Mouse (Mus musculus) MEL (cell line): ENCODE data around the gene Psma5. TPM values are rescaled to one million over a fixed set of nuclear protein-coding genes. Genes with fewer than 3 reads are reported as not detected.
"Not testable (repeated sequence)": the region's sequence is repeated elsewhere in the genome, so short reads cannot be mapped to it uniquely, and the experiment has no call there.

Source experiments
- DNase-seq: peaks from one replicate; pipeline ENCODE4 v3.0.0; 2011; ENCODE audit warnings: low read depth, low spot score
- H3K27ac ChIP-seq: 2 replicates; pipeline ENCODE4 v1.5.1; 2012; ENCODE audit warnings: low read depth, mild to moderate bottlenecking, control low read depth, low read length, moderate library complexity; ENCODE audit not compliant: control insufficient read depth
- H3K27me3 ChIP-seq, 2 experiments: fragments of 150-350 bp in 1 of 2; sonication (generic) in 1 of 2; 2 replicates each; pipeline ENCODE4 v1.6.1; 2012; ENCODE audit warnings: low read length in 2 of 2, mild to moderate bottlenecking in 2 of 2, improper control_type of control experiment in 1 of 2, moderate library complexity in 1 of 2; ENCODE audit not compliant: insufficient read depth in 2 of 2, control insufficient read depth in 1 of 2
- H3K36me3 ChIP-seq, 2 experiments: 2 replicates each; pipeline ENCODE4 v1.6.1; 2012 to 2014; ENCODE audit warnings: low read length in 2 of 2, improper control_type of control experiment in 1 of 2, inconsistent platforms in 1 of 2, mild to moderate bottlenecking in 1 of 2; ENCODE audit not compliant: insufficient read depth in 2 of 2, control insufficient read depth in 1 of 2
- H3K4me1 ChIP-seq, 2 experiments: fragments of 150-350 bp in 1 of 2; sonication (generic) in 1 of 2; 2 replicates each; pipeline ENCODE4 v1.6.1; 2012; ENCODE audit warnings: low read length in 2 of 2, improper control_type of control experiment in 1 of 2, mild to moderate bottlenecking in 1 of 2; ENCODE audit not compliant: insufficient read depth in 2 of 2, control insufficient read depth in 1 of 2
- H3K4me3 ChIP-seq, 2 experiments: fragments of 150-350 bp in 1 of 2; sonication (generic) in 1 of 2; 2 replicates each; pipeline ENCODE4 v1.5.1; 2012; ENCODE audit warnings: low read depth in 2 of 2, low read length in 2 of 2, mild to moderate bottlenecking in 2 of 2, moderate library complexity in 2 of 2, control low read depth in 1 of 2, improper control_type of control experiment in 1 of 2; ENCODE audit not compliant: control insufficient read depth in 1 of 2, insufficient read depth in 1 of 2
- H3K79me2 ChIP-seq: 2 replicates; pipeline ENCODE4 v1.6.1; 2012; ENCODE audit warnings: mild to moderate bottlenecking, low read length, moderate library complexity; ENCODE audit not compliant: control insufficient read depth, poor library complexity, insufficient read depth
- H3K9ac ChIP-seq: 2 replicates; pipeline ENCODE4 v1.6.1; 2012; ENCODE audit warnings: low read depth, mild to moderate bottlenecking, control low read depth, low read length, moderate library complexity; ENCODE audit not compliant: control insufficient read depth, poor library complexity, severe bottlenecking
- H3K9me3 ChIP-seq: fragments of 150-350 bp; sonication (generic); replicated peaks from 2 replicates; pipeline ENCODE4 v1.6.1; 2012; ENCODE audit warnings: mild to moderate bottlenecking, low read length, improper control_type of control experiment, moderate library complexity; ENCODE audit not compliant: insufficient read depth
- CHD2 ChIP-seq: IDR thresholded peaks from 2 replicates; pipeline ENCODE4 v1.6.1; 2011; ENCODE audit warnings: low read length, improper control_type of control experiment
- CTCF ChIP-seq, 3 experiments: IDR thresholded peaks in 2 of 3; conservative IDR thresholded peaks in 1 of 3; 2 replicates each; pipeline ENCODE4 v1.5.1; 2011 to 2012; ENCODE audit warnings: low read length in 3 of 3, low read depth in 2 of 3, mild to moderate bottlenecking in 2 of 3, improper control_type of control experiment in 1 of 3, inconsistent platforms in 1 of 3, mixed read lengths in 1 of 3, moderate library complexity in 1 of 3; ENCODE audit not compliant: control insufficient read depth in 1 of 3, insufficient read depth in 1 of 3, poor library complexity in 1 of 3, severe bottlenecking in 1 of 3
- ELF1 ChIP-seq: IDR thresholded peaks from 2 replicates; pipeline ENCODE4 v1.6.1; 2014; ENCODE audit warnings: low read depth, mild to moderate bottlenecking, inconsistent platforms, low read length, improper control_type of control experiment, moderate library complexity
- ETS1 ChIP-seq: IDR thresholded peaks from 2 replicates; pipeline ENCODE4 v1.6.1; 2012; ENCODE audit warnings: low read depth, mild to moderate bottlenecking, inconsistent platforms, low read length, improper control_type of control experiment, moderate library complexity
- HCFC1 ChIP-seq: IDR thresholded peaks from 2 replicates; pipeline ENCODE4 v1.6.1; 2012; ENCODE audit warnings: low read depth, mild to moderate bottlenecking, inconsistent platforms, low read length, improper control_type of control experiment, moderate library complexity
- MAFK ChIP-seq: IDR thresholded peaks from 2 replicates; pipeline ENCODE4 v1.6.1; 2011; ENCODE audit warnings: low read depth, mild to moderate bottlenecking, low read length, improper control_type of control experiment, borderline replicate concordance
- MEF2A ChIP-seq: IDR thresholded peaks from 2 replicates; pipeline ENCODE4 v1.6.1; 2014; ENCODE audit warnings: low read depth, mild to moderate bottlenecking, inconsistent platforms, low read length, improper control_type of control experiment; ENCODE audit not compliant: poor library complexity, insufficient replicate concordance, severe bottlenecking; ENCODE audit errors: extremely low read depth
- MXI1 ChIP-seq: IDR thresholded peaks from 2 replicates; pipeline ENCODE4 v1.6.1; 2011; ENCODE audit warnings: mild to moderate bottlenecking, low read depth, low read length, improper control_type of control experiment
- MYB ChIP-seq: IDR thresholded peaks from 2 replicates; pipeline ENCODE4 v1.6.1; 2011; ENCODE audit warnings: mild to moderate bottlenecking, low read depth, low read length, improper control_type of control experiment
- MYC ChIP-seq: IDR thresholded peaks from 2 replicates; pipeline ENCODE4 v1.6.1; 2011; ENCODE audit warnings: low read depth, mild to moderate bottlenecking, low read length, improper control_type of control experiment, moderate library complexity
- NRF1 ChIP-seq: IDR thresholded peaks from 2 replicates; pipeline ENCODE4 v1.6.1; 2014; ENCODE audit warnings: low read depth, mild to moderate bottlenecking, inconsistent platforms, low read length, improper control_type of control experiment, moderate library complexity; ENCODE audit not compliant: poor library complexity, insufficient read depth, severe bottlenecking
- POLR2A ChIP-seq, 2 experiments: IDR thresholded peaks; 2 replicates each; pipeline ENCODE4 v1.6.1; 2011 to 2012; ENCODE audit warnings: low read length in 2 of 2, mild to moderate bottlenecking in 2 of 2, control low read depth in 1 of 2, improper control_type of control experiment in 1 of 2, low read depth in 1 of 2, moderate library complexity in 1 of 2; ENCODE audit not compliant: control insufficient read depth in 1 of 2, insufficient read depth in 1 of 2, poor library complexity in 1 of 2
- POLR2AphosphoS2 ChIP-seq: IDR thresholded peaks from 2 replicates; pipeline ENCODE4 v1.6.1; 2011; ENCODE audit warnings: low read length, improper control_type of control experiment
- RAD21 ChIP-seq: IDR thresholded peaks from 2 replicates; pipeline ENCODE4 v1.6.1; 2011; ENCODE audit warnings: mild to moderate bottlenecking, low read depth, low read length, improper control_type of control experiment
- RCOR1 ChIP-seq: IDR thresholded peaks from 2 replicates; pipeline ENCODE4 v1.6.1; 2012; ENCODE audit warnings: low read depth, mild to moderate bottlenecking, inconsistent platforms, low read length, improper control_type of control experiment
- SIN3A ChIP-seq: IDR thresholded peaks from 2 replicates; pipeline ENCODE4 v1.6.1; 2012; ENCODE audit warnings: low read length, improper control_type of control experiment, inconsistent platforms
- SMC3 ChIP-seq: IDR thresholded peaks from 2 replicates; pipeline ENCODE4 v1.6.1; 2011; ENCODE audit warnings: low read depth, low read length, improper control_type of control experiment
- TAL1 ChIP-seq: IDR thresholded peaks from 2 replicates; pipeline ENCODE4 v1.6.1; 2012; ENCODE audit warnings: mild to moderate bottlenecking, inconsistent platforms, low read length, moderate library complexity, mixed read lengths
- TBP ChIP-seq: IDR thresholded peaks from 2 replicates; pipeline ENCODE4 v1.8.0; 2011; ENCODE audit warnings: low read depth, low read length, improper control_type of control experiment
- TCF12 ChIP-seq: IDR thresholded peaks from 2 replicates; pipeline ENCODE4 v1.6.1; 2014; ENCODE audit warnings: low read depth, mild to moderate bottlenecking, inconsistent platforms, low read length, improper control_type of control experiment, moderate library complexity
- USF1 ChIP-seq: IDR thresholded peaks from 2 replicates; pipeline ENCODE4 v1.6.1; 2014; ENCODE audit warnings: low read depth, mild to moderate bottlenecking, inconsistent platforms, low read length, improper control_type of control experiment, moderate library complexity
- ZMIZ1 ChIP-seq: IDR thresholded peaks from 2 replicates; pipeline ENCODE4 v1.6.1; 2012; ENCODE audit warnings: low read depth, mild to moderate bottlenecking, inconsistent platforms, low read length, improper control_type of control experiment, moderate library complexity
- polyA plus RNA-seq, 2 experiments: library from polyadenylated mRNA; stranded (reverse) in 1 of 2; unstranded in 1 of 2; fragments of >175 nt in 1 of 2; fragments of >200 nt in 1 of 2; gene quantifications; 2 replicates each; pipeline versions ENCODE4 v1.2.1 to v1.2.4; 2012; ENCODE audit warnings: low replicate concordance in 2 of 2, low read depth in 1 of 2; ENCODE audit not compliant: insufficient read length in 2 of 2, insufficient read depth in 1 of 2, missing spikeins in 1 of 2
- total RNA-seq: library from RNA; depleted of rRNA; stranded (reverse); fragments of 300-350 nt; gene quantifications from 2 replicates; pipeline ENCODE4 v1.2.3, GENCODE M21; 2012

Psma5 gene
- total and polyA plus RNA-seq, 3 experiments: 353 to 429 TPM; not detected in 1

DNA sequence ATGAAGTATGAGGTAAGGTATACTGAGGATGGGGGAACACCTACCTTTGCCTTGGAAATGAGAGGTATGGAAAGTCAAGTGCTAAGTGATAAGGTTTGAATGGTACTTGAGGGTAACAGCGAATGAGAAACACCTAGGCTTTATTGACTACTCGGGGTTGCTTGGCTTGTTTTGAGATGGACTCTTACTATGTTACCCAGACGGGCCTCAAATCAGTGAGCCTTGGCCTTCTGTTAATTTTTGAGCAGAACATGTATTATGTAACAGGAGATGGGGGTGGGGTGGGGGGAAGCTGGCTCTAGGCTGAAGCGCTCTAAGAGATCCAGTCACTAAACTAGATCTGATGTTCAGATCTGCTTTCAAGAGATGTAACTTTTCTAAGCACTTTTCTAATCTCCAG is 25.1 kb upstream of the Psma5 start:
- H3K9me3 ChIP-seq: no peaks in the 10 kb centered on the region
- TF ChIP-seq TBP: no peak
- no peak for TF ChIP-seq MYC
- TF ChIP-seq HCFC1: no peak
- no peak for TF ChIP-seq RCOR1
- no peak for TF ChIP-seq NRF1
- no peak for TF ChIP-seq RAD21
- no peak for TF ChIP-seq POLR2A (IDR thresholded peaks at IDR 0.05; ENCODE audit: control insufficient read depth in 1 of 2, insufficient read depth in 1 of 2, low read depth in 1 of 2, low read length in 2 of 2, poor library complexity in 1 of 2)
- TF ChIP-seq, all 39 proteins: peak for 0
- H3K27me3 ChIP-seq: peaks cover 11 to 19% of the 10 kb centered on the region in 2 experiments
- no peak overlapping the region for H3K4me3 ChIP-seq
- no peaks in the 10 kb centered on the region for H3K79me2 ChIP-seq
- no peaks in the 10 kb centered on the region for H3K4me1 ChIP-seq
- H3K36me3 ChIP-seq: no peaks in the 10 kb centered on the region
- DNase-seq: no peak
- no peak overlapping the region for H3K9ac ChIP-seq
- H3K27ac ChIP-seq: no peak overlapping the region

DNA sequence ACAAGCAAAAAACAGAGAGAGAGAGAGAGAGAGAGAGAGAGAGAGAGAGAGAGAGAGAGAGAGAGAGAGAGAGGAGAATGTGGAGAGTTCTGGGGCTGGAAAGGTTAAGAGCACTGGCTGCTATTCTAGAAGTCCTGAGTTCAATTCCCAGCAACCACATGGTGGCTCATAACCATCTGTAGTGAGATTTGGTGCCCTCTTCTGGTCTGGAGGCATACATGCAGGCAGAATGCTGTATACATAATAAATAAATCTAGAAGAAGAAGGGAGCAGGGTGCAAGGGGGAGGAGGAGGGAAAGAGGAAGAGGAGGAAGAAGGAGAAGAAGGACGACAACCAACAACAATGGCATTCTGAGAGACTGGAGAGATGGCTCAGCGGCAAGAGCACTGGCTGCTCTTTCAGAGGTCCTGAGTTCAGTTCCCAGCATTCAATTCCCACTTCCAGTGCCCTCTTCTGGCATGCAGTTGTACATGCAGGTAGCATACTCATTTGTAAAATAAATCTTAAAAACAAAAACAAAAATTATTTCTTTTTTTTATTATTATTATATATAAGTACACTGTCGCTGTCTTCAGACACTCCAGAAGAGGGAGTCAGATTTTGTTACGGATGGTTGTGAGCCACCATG is 19.1 kb upstream of the Psma5 start:
- H3K9me3 ChIP-seq, H3K27me3 ChIP-seq, H3K27ac ChIP-seq, H3K4me1 ChIP-seq, H3K36me3 ChIP-seq, H3K79me2 ChIP-seq, H3K9ac ChIP-seq, H3K4me3 ChIP-seq: not testable (repeated sequence)
- DNase-seq: peak; percentile 34
- TF ChIP-seq MYC (0 out of 2 replicates have a peak, but pooled peaks have one; percentile 21), CTCF (IDR thresholded peaks at IDR 0.05 in 2 of 3, conservative IDR thresholded peaks at IDR 0.05 in 1 of 3; ENCODE audit: control insufficient read depth in 1 of 3, insufficient read depth in 1 of 3, low read depth in 2 of 3, low read length in 3 of 3, poor library complexity in 1 of 3, severe bottlenecking in 1 of 3) (peak in 2 of 3 experiments; percentile 16 to 36; a peak in 4 of 6 replicates)

DNA sequence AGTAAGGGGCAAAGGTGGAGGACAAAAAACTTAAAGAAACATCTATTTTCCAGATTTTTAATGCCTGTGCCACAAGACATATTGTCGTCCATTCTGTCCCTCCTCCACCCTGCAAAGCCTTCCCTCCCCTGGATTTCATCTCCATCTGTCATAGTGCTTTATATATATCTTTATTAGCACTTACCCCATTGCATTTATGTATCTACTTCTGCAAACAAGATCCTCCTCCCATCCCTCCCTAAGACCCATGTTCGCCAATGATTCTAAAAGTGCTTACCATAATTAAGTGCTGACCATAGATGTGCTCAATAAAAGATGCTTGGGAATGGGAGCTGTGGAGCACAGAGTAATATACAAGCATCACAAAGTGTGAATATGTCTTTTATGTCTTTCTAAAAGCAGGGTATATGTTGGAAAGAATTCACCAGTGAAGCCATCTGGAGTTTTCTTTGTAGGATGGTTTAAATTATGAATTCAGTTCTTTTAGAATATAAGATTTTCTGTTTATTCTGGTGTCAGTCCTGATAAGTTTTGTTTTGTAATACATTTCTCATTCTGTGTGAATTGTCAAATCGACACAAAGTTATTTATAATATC is 15.4 kb upstream of the Psma5 start:
- Histone ChIP-seq H3K36me3 (no peaks in the 10 kb centered on the region), H3K79me2 (no peaks in the 10 kb centered on the region), H3K4me1 (no peaks in the 10 kb centered on the region), H3K27me3 (peaks cover 0 to 4% of the 10 kb centered on the region in 2 experiments; a peak in 2 of 4 replicates), H3K9ac (no peak overlapping the region), H3K9me3 (no peaks in the 10 kb centered on the region), H3K27ac (no peak overlapping the region), H3K4me3 (no peak overlapping the region)
- no peak for TF ChIP-seq MAFK
- no peak for TF ChIP-seq USF1
- no peak for TF ChIP-seq MXI1
- TF ChIP-seq POLR2AphosphoS2: no peak
- no peak for TF ChIP-seq SIN3A
- no peak for TF ChIP-seq RAD21
- no peak for TF ChIP-seq CTCF (IDR thresholded peaks at IDR 0.05 in 2 of 3, conservative IDR thresholded peaks at IDR 0.05 in 1 of 3; ENCODE audit: control insufficient read depth in 1 of 3, insufficient read depth in 1 of 3, low read depth in 2 of 3, low read length in 3 of 3, poor library complexity in 1 of 3, severe bottlenecking in 1 of 3)
- TF ChIP-seq MYB: no peak
- TF ChIP-seq TCF12: no peak
- TF ChIP-seq ETS1: no peak
- TF ChIP-seq ZMIZ1: no peak
- no peak for TF ChIP-seq SMC3
- TF ChIP-seq TAL1: no peak
- TF ChIP-seq RCOR1: no peak
- no peak for TF ChIP-seq CHD2
- no peak for TF ChIP-seq MEF2A
- no peak for TF ChIP-seq NRF1
- TF ChIP-seq ELF1: no peak
- no peak for DNase-seq
